Mouse (Mus musculus): ENCODE measurements around the gene Polg2. TPM values are rescaled to one million over a fixed set of nuclear protein-coding genes. Genes with fewer than 3 reads are reported as not detected.

Gene Polg2
- total and polyA plus RNA-seq, 2 experiments: 6.4 to 12.6 TPM

GRCm38 (mm10) chr11:106817156-106817555 is 37.8 kb upstream of the Polg2 start:
- Histone ChIP-seq H3K27ac (replicated peaks; ENCODE audit: insufficient read depth, low read depth, low read length) (no peak overlapping the region), H3K9ac (ENCODE audit: low read depth, low read length) (no peak overlapping the region), H3K4me1 (ENCODE audit: control insufficient read depth, insufficient read depth, low read length) (peaks cover 13% of the 10 kb centered on the region), H3K36me3 (ENCODE audit: control insufficient read depth, insufficient read depth, low read length) (peaks cover 32% of the 10 kb centered on the region), H3K79me2 (ENCODE audit: control insufficient read depth, insufficient read depth, low read length) (no peaks in the 10 kb centered on the region), H3K27me3 (ENCODE audit: control insufficient read depth, insufficient read depth, low read length) (no peaks in the 10 kb centered on the region), H3K4me3 (ENCODE audit: insufficient read depth, low read depth, low read length) (no peak overlapping the region)
- no peak for DNase-seq (ENCODE audit: extremely low read depth, low read depth, low spot score)
- TF ChIP-seq CTCF (IDR thresholded peaks at IDR 0.05; ENCODE audit: low read depth, low read length) (no peak), POLR2A (IDR thresholded peaks at IDR 0.05; ENCODE audit: extremely low read depth, insufficient read depth, low read length) (no peak)
- WGBS: 91% methylated on average over 3 of the region's 3 CpGs

- peaks cover 13% of the 10 kb centered on the region for H3K4me1 ChIP-seq (ENCODE audit: control insufficient read depth, insufficient read depth, low read length)
- DNase-seq (ENCODE audit: extremely low read depth, low read depth, low spot score): no peak
- H3K27ac ChIP-seq (replicated peaks; ENCODE audit: insufficient read depth, low read depth, low read length): no peak overlapping the region
- TF ChIP-seq CTCF (IDR thresholded peaks at IDR 0.05; ENCODE audit: low read depth, low read length) (no peak), POLR2A (IDR thresholded peaks at IDR 0.05; ENCODE audit: extremely low read depth, insufficient read depth, low read length) (no peak)
- H3K9ac ChIP-seq (ENCODE audit: low read depth, low read length): no peak overlapping the region
- H3K36me3 ChIP-seq (ENCODE audit: control insufficient read depth, insufficient read depth, low read length): peaks cover 31% of the 10 kb centered on the region
- 90% methylated on average over 7 of the region's 7 CpGs for WGBS
- H3K27me3 ChIP-seq (ENCODE audit: control insufficient read depth, insufficient read depth, low read length): no peaks in the 10 kb centered on the region
- H3K79me2 ChIP-seq (ENCODE audit: control insufficient read depth, insufficient read depth, low read length): no peaks in the 10 kb centered on the region
- no peak overlapping the region for H3K4me3 ChIP-seq (ENCODE audit: insufficient read depth, low read depth, low read length)
Measured at GRCm38 (mm10) chr11:106816316-106816715, 37.0 kb upstream of the Polg2 start.

- WGBS: 93% methylated on average over 2 of the region's 2 CpGs
- TF ChIP-seq POLR2A (IDR thresholded peaks at IDR 0.05; ENCODE audit: extremely low read depth, insufficient read depth, low read length): no peak
- no peak for TF ChIP-seq CTCF (IDR thresholded peaks at IDR 0.05; ENCODE audit: low read depth, low read length)
- Histone ChIP-seq H3K27ac (replicated peaks; ENCODE audit: insufficient read depth, low read depth, low read length) (no peak overlapping the region), H3K36me3 (ENCODE audit: control insufficient read depth, insufficient read depth, low read length) (peaks cover 33% of the 10 kb centered on the region), H3K27me3 (ENCODE audit: control insufficient read depth, insufficient read depth, low read length) (no peaks in the 10 kb centered on the region), H3K79me2 (ENCODE audit: control insufficient read depth, insufficient read depth, low read length) (no peaks in the 10 kb centered on the region), H3K9ac (ENCODE audit: low read depth, low read length) (no peak overlapping the region), H3K4me1 (ENCODE audit: control insufficient read depth, insufficient read depth, low read length) (peaks cover 13% of the 10 kb centered on the region), H3K4me3 (ENCODE audit: insufficient read depth, low read depth, low read length) (no peak overlapping the region)
- DNase-seq (ENCODE audit: extremely low read depth, low read depth, low spot score): no peak
Measured at GRCm38 (mm10) chr11:106815761-106816160, 36.4 kb upstream of the Polg2 start.

GRCm38 (mm10) chr11:106815331-106815730 is 36.0 kb upstream of the Polg2 start:
- no peaks in the 10 kb centered on the region for H3K27me3 ChIP-seq (ENCODE audit: control insufficient read depth, insufficient read depth, low read length)
- peaks cover 13% of the 10 kb centered on the region for H3K4me1 ChIP-seq (ENCODE audit: control insufficient read depth, insufficient read depth, low read length)
- peaks cover 32% of the 10 kb centered on the region for H3K36me3 ChIP-seq (ENCODE audit: control insufficient read depth, insufficient read depth, low read length)
- no peak overlapping the region for H3K27ac ChIP-seq (replicated peaks; ENCODE audit: insufficient read depth, low read depth, low read length)
- no peak for DNase-seq (ENCODE audit: extremely low read depth, low read depth, low spot score)
- TF ChIP-seq CTCF (IDR thresholded peaks at IDR 0.05; ENCODE audit: low read depth, low read length) (no peak), POLR2A (IDR thresholded peaks at IDR 0.05; ENCODE audit: extremely low read depth, insufficient read depth, low read length) (no peak)
- H3K79me2 ChIP-seq (ENCODE audit: control insufficient read depth, insufficient read depth, low read length): no peaks in the 10 kb centered on the region
- WGBS: 94% methylated on average over 2 of the region's 2 CpGs
- H3K4me3 ChIP-seq (ENCODE audit: insufficient read depth, low read depth, low read length): no peak overlapping the region
- H3K9ac ChIP-seq (ENCODE audit: low read depth, low read length): no peak overlapping the region

GRCm38 (mm10) chr11:106814601-106815320 is 35.4 kb upstream of the Polg2 start:
- WGBS: 74% methylated on average over 14 of the region's 14 CpGs
- H3K4me1 ChIP-seq (ENCODE audit: control insufficient read depth, insufficient read depth, low read length): peaks cover 13% of the 10 kb centered on the region
- peaks cover 30% of the 10 kb centered on the region for H3K36me3 ChIP-seq (ENCODE audit: control insufficient read depth, insufficient read depth, low read length)
- H3K27ac ChIP-seq (replicated peaks; ENCODE audit: insufficient read depth, low read depth, low read length): no peak overlapping the region
- no peak for TF ChIP-seq CTCF (IDR thresholded peaks at IDR 0.05; ENCODE audit: low read depth, low read length)
- no peak for TF ChIP-seq POLR2A (IDR thresholded peaks at IDR 0.05; ENCODE audit: extremely low read depth, insufficient read depth, low read length)
- H3K79me2 ChIP-seq (ENCODE audit: control insufficient read depth, insufficient read depth, low read length): no peaks in the 10 kb centered on the region
- no peaks in the 10 kb centered on the region for H3K27me3 ChIP-seq (ENCODE audit: control insufficient read depth, insufficient read depth, low read length)
- DNase-seq (ENCODE audit: extremely low read depth, low read depth, low spot score): peak; percentile 32
- no peak overlapping the region for H3K4me3 ChIP-seq (ENCODE audit: insufficient read depth, low read depth, low read length)
- no peak overlapping the region for H3K9ac ChIP-seq (ENCODE audit: low read depth, low read length)
